Mouse (Mus musculus): ENCODE data around the gene Tprgl.
A peak's percentile ranks its signal among the peaks of the same experiment; 100 is the strongest.

The Tprgl gene

DNA sequence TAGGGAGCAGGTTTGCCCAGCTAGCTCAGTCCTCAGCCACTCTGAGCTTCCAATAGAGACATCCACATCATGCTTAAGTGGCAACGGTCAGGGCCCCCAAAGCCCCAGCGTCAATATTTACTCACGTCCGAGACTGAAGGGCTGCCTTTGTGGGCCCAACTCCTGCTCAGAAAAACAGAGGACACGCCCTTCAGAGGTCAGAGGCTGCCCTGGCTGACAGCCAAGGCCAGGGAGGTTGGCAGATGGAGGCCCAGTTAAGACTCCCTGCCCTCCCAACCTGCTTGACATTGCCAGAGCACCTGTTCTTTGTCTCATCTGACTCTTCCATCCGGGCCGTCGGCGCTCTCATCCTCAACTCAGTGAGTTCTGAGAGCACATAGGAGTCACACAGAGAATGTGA lies 41.7 kb downstream of the Tprgl start:
- DNase-seq (ENCODE audit: low spot score in 2 of 2): no peak

GRCm38 (mm10) chr4:154116421-154116820 lies 44.0 kb downstream of the Tprgl start:
- no peak for DNase-seq (ENCODE audit: low spot score in 2 of 2)

GRCm38 (mm10) chr4:154109850-154110243 lies 50.6 kb downstream of the Tprgl start:
- no peak for DNase-seq (ENCODE audit: low spot score in 2 of 2)

GRCm38 (mm10) chr4:154109216-154109849 lies 51.1 kb downstream of the Tprgl start:
- peak; percentile 65 to 71 for DNase-seq (ENCODE audit: low spot score in 2 of 2)

All from right cerebral cortex, postnatal 10 days (tissue).